ENCODE assay signal across 12 mouse cellular contexts in genomic region chr2:26663551-26663950, GRCm38 (mm10). TPM values are rescaled to one million over a fixed set of nuclear protein-coding genes. Genes with fewer than 3 reads are reported as not detected.
DNase-seq lines count a peak whose midpoint lies in the region; ATAC-seq and TF ChIP-seq lines count a peak whose summit lies in the region.
"Not testable (repeated sequence)": the region's sequence is repeated elsewhere in the genome, so short reads cannot be mapped to it uniquely, and the experiment has no call there.
"Had no signal": no experiment of that assay in that cellular context is flagged by ENCODE, and none has a peak within 500 bp of the region (broad histone marks: within the 10 kb centered on the region; RNA-seq: fewer than 3 reads in every experiment).

No protein-coding gene starts in this region.

- H3K27ac ChIP-seq in heart, embryonic 10.5 days; liver, postnatal 0 days (ENCODE audit: low read depth): not testable (repeated sequence)

- not testable (repeated sequence) for TF ChIP-seq EP300 in liver, postnatal 0 days (IDR thresholded peaks at IDR 0.05; ENCODE audit: low read depth)

- peak; percentile 72 for TF ChIP-seq CTCF in liver, postnatal 0 days (IDR thresholded peaks at IDR 0.05; ENCODE audit: low read depth)

- H3K27me3 ChIP-seq in heart, embryonic 10.5 days (ENCODE audit: insufficient read depth, poor library complexity, severe bottlenecking); liver, postnatal 0 days (ENCODE audit: insufficient read depth, low read length): not testable (repeated sequence)

- H3K9me3 ChIP-seq in heart, embryonic 10.5 days; liver, postnatal 0 days (ENCODE audit: low read length): not testable (repeated sequence)

- peak; percentile 78 for DNase-seq in CD4-positive, CD25-positive, alpha-beta regulatory T cell, adult 2 months (ENCODE audit: low read depth, low spot score)
- peak; percentile 47 for DNase-seq in adrenal gland, adult 2 months
- DNase-seq in embryo, embryonic 11 days, result peak; percentile 66
- DNase-seq in heart, embryonic 10.5 days (ENCODE audit: low spot score), result peak; percentile 73
- peak; percentile 62 for DNase-seq in kidney, adult 9 months
- peak; percentile 68 for DNase-seq in liver, postnatal 0 days
- DNase-seq in natural killer cell, adult 2 months (ENCODE audit: low spot score in 2 of 2), result peak; percentile 45 to 59
- DNase-seq in testis, postnatal 10 days (ENCODE audit: low spot score), result peak; percentile 82

- 74% methylated on average over 1 of the region's 1 CpGs for WGBS in heart, embryonic 10.5 days
- WGBS in liver, postnatal 0 days (ENCODE audit: insufficient replicate concordance), result 73% methylated on average over 1 of the region's 1 CpGs

- not testable (repeated sequence) for H3K4me3 ChIP-seq in heart, embryonic 10.5 days; liver, postnatal 0 days (ENCODE audit: low read depth, low read length)

- not testable (repeated sequence) for H3K4me2 ChIP-seq in liver, postnatal 0 days (ENCODE audit: low read depth, low read length)

- peaks cover 21% of the 10 kb centered on the region for H3K4me1 ChIP-seq in heart, embryonic 10.5 days
- H3K4me1 ChIP-seq in liver, postnatal 0 days (ENCODE audit: insufficient read depth), result not testable (repeated sequence)

- ATAC-seq in liver, postnatal 0 days, result peak; percentile 44; the same call in 1 of the 2 replicates

- H3K36me3 ChIP-seq in heart, embryonic 10.5 days; liver, postnatal 0 days (replicated peaks; ENCODE audit: insufficient read depth, low read length): not testable (repeated sequence)

- not testable (repeated sequence) for H3K9ac ChIP-seq in liver, postnatal 0 days (replicated peaks)

RNA-seq across cellular contexts. Expression of gene Lcn4, which starts 7.5 kb away (rescaled TPM):
- total RNA-seq in adrenal gland, adult 2 months (2021), result not detected
- polyA plus RNA-seq in adrenal gland, adult 2 months (2012; rRNA removed), result not detected in 2 replicates
- polyA plus RNA-seq in heart, embryonic 10.5 days (2016; fragmentation: Nextera tagmentation; extraction: Ambion mirVana), result not detected in 2 replicates
- 0.14 TPM in 1 of 2 replicates, not detected in the other for polyA plus RNA-seq in liver, postnatal 0 days (2015; fragmentation: Nextera tagmentation; extraction: Ambion mirVana)
- total RNA-seq: gastrocnemius, postnatal 4 days had no signal
- polyA plus RNA-seq: embryonic facial prominence, embryonic 12.5 days; kidney, embryonic 16.5 days; liver, embryonic 13.5 days had no signal

RNA-seq across cellular contexts. Expression of gene Fam69b, which starts 35.3 kb away (rescaled TPM):
- 10 to 100 TPM in 1 of 2 experiments, 1 to 10 TPM in 1; 6.9 to 15.7 TPM for total RNA-seq in adrenal gland, adult 2 months (2021)
- polyA plus RNA-seq in adrenal gland, adult 2 months (2012; rRNA removed), result 21.8 and 33.4 TPM in 2 replicates
- polyA plus RNA-seq in heart, embryonic 10.5 days (2016; fragmentation: Nextera tagmentation; extraction: Ambion mirVana), result 15.7 and 18.2 TPM in 2 replicates
- 0.48 and 0.56 TPM in 2 replicates for polyA plus RNA-seq in liver, postnatal 0 days (2015; fragmentation: Nextera tagmentation; extraction: Ambion mirVana)

RNA-seq across cellular contexts. Expression of gene Agpat2, which starts 59.3 kb away (rescaled TPM):
- 100 to 1,000 TPM; 469 to 591 TPM for total RNA-seq in adrenal gland, adult 2 months (2021)
- 584 and 714 TPM in 2 replicates for polyA plus RNA-seq in adrenal gland, adult 2 months (2012; rRNA removed)
- 20.4 and 28.9 TPM in 2 replicates for polyA plus RNA-seq in heart, embryonic 10.5 days (2016; fragmentation: Nextera tagmentation; extraction: Ambion mirVana)
- 215 and 221 TPM in 2 replicates for polyA plus RNA-seq in liver, postnatal 0 days (2015; fragmentation: Nextera tagmentation; extraction: Ambion mirVana)

Comparison
In these comparisons a context has a peak if more than half of its experiments do, and no peak if none do; other contexts are left out.
1. RNA of gene Fam69b, which starts 35.3 kb away (polyA plus RNA-seq): 21.8 to 33.4 TPM in adrenal gland, adult 2 months and 15.7 to 18.2 TPM in heart, embryonic 10.5 days; 0.48 to 0.56 TPM in liver, postnatal 0 days; every median in the first group is over 10 times any median in the second.
2. Peak in every context shown above with its lines, with median percentiles within 50 percentile points of each other: DNase-seq.